Mouse (Mus musculus) megakaryocyte, adult 5-6 weeks (primary cell): Measurements from ENCODE around the gene Pecam1. TPM values are rescaled to one million over a fixed set of nuclear protein-coding genes. Genes with fewer than 3 reads are reported as not detected.
A peak's percentile ranks its signal among the peaks of the same experiment; 100 is the strongest.
"Not testable (repeated sequence)": the region's sequence is repeated elsewhere in the genome, so short reads cannot be mapped to it uniquely, and the experiment has no call there.

Source experiments
- ATAC-seq: 2 replicates; pipeline ENCODE4 v1.8.0; 2016; ENCODE audit warnings: mild to moderate bottlenecking, inconsistent platforms; ENCODE audit not compliant: poor library complexity, severe bottlenecking
- total RNA-seq, 2 experiments: library from RNA; stranded (forward) in 1 of 2; stranded (reverse) in 1 of 2; fragments of 153-499, 151-499 nt in 1 of 2; fragments of 221-1000, 200-1000 nt in 1 of 2; gene quantifications; 2 replicates each; pipeline versions ENCODE4 v1.2.3 to v1.2.4; 2015 to 2017

Pecam1 gene
- total RNA-seq, 2 experiments from 2014 or later, result 22.6 to 26.2 TPM

DNA sequence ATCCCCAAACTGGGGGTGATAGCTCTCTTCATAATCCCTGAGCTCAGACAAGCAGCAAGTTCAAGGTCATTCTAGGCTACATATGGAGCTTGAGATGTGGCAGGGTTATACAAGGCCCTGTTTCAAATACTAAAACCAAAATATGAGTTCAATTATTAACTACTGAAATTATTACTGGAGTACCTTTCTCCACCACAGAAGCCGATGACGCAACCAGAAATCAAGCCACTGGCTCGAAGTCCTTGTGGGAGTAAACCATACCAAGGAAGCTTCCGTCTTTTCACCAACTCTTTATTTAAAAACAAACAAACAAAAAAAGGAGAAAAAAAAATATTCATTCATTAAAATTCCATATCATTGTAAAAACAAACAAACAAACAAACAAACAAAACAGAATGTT, 26.5 kb upstream of the Pecam1 start:
- ATAC-seq, result no peak

DNA sequence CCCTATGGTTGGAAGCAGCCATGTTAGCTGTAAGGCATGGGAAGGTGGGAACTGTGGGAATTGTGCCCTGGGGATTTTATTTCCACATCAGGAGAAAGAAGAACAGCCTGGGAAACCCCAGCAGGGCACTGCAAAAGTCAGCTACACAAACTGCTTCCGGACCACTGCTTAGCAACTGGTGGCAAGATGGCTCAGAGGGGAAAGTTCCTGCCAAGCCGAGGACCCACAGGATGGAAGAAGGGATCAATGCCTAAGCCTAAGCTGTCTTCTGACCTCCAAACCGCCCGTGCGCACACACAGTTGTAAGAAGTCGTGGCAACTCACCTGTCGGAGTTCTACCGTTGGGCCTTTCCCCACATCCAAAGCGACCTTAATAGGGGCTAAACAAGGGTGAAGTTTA, 22.6 kb upstream of the Pecam1 start:
- no peak for ATAC-seq

DNA sequence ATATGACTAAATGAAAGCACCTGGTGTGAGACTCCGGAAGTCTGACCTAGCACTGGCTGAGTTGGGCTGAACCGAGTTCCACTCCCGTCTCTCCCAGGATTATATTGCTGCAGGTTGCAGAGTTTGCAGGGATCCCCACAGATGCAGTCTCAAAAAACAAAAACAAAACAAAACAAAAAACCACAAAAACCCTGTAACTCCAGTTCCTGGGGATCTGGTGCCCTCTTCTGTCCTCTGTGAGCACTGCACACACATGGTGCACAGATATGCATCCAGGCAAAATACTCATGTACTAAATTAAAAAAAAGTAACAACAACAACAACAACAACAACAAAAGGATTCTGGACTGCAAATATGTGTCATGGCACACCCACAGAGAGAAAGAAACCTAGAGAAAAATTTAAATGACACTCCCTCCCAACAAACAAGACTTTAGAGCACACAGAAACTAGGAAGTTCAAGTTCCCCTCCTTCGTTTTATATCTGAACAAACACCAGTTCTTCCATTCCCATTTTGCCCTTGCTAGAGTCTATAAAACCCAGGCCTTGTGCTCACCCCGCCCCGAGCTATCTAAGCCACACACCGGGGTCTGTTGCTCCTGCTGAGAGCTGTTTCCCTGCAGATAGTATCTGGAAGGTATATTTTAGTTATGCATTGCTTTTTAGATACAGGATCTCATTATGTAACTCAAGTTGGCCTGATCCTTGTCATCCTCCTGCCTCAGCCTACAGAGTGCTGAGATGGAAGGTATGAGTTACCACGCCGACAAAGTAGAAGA, 20.0 kb upstream of the Pecam1 start:
- peak; percentile 80 for ATAC-seq

DNA sequence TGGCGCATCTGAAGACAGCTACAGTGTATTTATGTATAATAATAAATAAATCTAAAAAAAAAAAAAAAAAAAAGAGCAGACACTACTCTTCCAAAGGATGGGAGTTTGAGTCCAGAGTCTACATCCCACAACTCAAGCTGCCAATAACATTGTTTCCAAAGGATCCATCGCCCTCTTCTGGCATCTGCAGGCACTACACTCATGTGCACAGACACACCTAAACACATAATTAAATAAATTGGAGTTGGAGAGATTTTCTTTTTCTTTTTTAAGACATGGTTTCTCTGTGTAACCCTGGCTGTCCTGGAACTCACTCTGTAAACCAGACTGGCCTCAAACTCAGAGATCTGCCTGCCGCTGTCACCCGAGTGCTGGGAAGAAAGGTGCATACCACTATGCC, 17.1 kb upstream of the Pecam1 start:
- ATAC-seq, result no peak

DNA sequence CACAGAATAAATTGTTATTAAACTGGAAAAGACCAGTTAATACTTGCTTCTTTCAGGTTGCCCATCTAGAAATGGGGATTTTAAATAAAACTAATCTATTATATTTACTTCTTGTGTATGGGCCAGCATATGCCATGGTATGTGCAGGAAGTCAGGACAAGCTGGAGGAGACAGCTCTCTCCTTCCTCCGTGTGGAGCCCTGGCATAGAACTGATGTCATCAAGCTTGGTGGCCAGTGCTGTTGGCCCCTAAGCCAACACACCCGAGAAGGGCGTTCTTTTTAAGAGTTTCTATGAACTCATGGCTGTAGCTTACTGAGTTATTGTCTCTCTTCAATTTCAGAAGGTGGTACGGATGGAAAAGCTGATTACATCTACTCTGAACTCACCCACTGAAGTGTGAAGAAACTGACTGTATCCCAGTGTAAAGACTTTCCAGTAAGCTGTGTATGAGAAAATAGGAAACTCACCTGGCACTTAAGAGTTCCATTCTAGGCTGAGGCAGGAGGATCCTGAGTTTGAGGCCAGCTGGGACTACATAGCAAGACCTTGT, 16.3 kb upstream of the Pecam1 start:
- no peak for ATAC-seq

DNA sequence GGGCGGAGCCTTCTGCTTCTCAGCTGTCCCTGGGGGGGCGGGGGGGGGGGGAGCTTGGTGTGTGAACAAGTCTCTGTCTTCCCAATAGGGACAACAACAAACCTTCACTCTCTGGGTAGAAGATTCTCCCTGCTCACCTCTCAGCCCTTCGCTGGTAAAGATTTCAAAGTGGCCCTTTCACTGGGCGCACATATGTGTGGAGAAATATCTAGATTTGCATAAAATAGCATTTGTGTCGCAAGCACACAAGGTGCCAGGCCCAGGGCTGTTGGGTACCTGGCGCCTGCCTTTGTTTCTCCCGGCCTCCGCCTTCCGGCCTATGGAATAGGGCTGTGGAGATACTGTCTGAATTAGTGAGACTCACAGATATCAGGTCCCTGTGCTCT, 12.4 kb upstream of the Pecam1 start:
- no peak for ATAC-seq

DNA sequence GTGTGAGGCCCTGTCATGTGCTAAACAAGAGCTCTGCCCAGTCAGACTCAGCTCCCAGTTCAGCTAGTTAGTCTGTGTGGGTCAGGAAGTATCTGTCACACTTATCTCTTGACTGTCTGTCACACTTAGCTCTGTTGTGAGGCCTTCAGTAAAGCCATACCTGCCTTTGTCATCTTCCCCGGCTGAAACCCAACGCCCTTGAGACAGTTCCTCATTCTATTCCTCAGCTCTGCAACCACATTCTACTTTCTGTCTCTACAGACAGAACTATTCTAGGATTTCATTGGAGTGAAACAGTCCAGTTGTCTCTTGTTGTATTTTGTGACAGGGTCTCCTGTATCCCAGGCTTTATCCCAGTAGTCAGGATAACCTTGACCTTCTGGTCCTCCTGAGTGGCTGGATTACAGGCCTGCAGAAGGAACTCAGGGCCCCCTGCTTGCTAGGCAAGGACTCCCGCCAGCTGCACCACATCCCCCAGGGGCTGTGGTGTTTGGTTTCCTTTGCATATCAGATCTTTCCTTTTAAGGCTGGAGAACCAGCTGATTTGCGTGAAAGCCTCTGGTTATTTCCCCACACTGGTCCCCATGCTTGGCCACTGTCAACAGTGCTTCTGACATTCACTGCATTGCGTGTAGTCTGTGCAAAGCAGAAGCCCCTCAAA, 11.8 kb upstream of the Pecam1 start:
- peak; percentile 73 for ATAC-seq

DNA sequence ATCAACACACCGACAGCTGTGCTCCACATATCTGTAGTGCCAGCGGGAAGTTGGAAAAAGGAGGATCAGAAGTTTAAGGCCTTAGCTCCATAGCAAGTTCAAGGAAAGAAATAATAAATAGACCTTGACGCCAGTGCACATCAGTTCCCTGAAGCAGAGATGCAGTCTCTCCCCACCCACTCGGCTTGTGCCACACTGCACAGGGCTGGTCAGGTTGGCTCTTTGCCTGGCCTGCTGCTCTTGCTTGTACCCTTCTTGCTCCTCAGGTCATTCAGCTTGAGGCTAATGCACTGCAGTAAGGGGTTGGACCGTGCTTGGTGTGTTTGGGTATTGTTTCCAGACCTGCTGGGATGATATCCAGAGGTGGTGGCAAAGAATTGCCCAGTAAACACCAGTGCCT, 10.1 kb upstream of the Pecam1 start:
- no peak for ATAC-seq

DNA sequence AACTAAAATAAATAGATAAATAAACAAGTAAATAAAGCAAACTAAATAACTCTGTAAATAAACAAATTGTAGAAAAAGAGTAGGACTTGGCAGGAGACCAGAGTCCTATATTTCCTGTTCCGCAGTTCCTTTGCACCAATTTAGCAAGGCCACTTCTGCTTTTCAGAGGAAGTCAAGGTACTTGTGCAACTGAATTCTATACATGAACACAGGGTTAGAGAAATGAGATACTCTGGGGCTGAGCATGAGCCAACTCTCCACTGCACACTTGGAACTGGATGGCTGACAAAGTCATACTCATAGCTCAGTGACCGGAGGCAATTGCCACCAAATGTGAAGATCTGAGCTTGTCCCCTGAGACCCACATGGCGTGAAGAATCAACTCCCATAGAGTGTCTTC, 8.6 kb upstream of the Pecam1 start:
- peak; percentile 80 for ATAC-seq

DNA sequence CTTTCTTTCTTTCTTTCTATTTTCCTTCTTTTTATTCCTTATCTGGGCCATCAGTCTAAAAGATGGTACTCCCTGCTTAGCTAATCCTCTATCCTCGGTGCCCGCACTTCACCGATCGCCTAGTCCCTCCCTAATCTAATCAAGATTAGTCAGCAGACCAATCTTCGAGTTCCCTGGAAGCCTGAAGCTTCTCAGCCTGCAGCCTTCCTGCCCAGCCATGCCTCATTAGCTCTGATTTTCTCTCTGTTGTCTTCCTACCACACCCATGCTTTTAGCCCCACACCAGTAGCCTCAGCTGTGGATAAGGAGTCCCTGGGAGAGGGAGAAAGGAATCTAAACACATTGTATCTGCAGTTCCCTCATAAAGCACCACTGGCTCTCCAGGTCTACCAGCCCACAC, 5.2 kb upstream of the Pecam1 start:
- no peak for ATAC-seq

DNA sequence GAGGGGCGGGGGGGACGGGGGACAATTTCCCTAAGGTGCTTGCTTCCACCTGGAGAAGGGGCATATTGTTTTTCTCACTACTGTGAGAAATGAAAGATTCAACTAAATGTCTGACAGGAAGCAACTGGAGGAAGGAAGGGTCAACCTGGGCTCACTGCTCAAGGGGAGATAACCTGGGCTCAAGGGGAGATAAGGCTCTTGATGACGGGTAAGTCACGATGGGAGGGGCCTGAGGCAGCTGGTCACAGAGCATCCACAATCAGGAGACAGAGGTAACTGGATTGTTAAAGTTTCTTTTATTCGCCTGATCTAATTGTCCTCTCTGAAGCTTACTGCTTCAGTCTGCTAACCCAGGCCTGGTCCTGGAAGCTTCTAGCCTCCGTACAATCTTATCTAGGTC, 2.9 kb upstream of the Pecam1 start:
- ATAC-seq, result no peak

DNA sequence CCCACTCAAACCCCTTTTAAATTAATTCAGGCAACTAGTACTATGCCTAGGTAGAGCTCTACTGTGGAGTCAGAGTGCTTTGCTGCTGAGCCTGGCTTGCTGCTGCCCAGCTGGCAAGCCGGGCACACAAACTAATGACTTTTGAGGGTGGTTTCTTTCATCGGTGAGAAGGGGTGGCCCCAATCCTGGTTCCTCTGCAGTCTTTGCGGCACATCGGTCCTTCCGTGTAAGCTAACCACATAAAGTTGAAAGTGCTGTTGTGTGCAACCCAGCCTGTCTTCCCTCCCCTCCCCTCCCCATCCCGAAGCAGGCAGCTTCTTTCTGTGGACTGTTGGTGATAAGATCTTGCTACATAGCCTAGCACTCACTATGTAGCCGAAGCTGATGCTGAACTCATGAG, 1.7 kb upstream of the Pecam1 start:
- ATAC-seq, result peak; percentile 87

DNA sequence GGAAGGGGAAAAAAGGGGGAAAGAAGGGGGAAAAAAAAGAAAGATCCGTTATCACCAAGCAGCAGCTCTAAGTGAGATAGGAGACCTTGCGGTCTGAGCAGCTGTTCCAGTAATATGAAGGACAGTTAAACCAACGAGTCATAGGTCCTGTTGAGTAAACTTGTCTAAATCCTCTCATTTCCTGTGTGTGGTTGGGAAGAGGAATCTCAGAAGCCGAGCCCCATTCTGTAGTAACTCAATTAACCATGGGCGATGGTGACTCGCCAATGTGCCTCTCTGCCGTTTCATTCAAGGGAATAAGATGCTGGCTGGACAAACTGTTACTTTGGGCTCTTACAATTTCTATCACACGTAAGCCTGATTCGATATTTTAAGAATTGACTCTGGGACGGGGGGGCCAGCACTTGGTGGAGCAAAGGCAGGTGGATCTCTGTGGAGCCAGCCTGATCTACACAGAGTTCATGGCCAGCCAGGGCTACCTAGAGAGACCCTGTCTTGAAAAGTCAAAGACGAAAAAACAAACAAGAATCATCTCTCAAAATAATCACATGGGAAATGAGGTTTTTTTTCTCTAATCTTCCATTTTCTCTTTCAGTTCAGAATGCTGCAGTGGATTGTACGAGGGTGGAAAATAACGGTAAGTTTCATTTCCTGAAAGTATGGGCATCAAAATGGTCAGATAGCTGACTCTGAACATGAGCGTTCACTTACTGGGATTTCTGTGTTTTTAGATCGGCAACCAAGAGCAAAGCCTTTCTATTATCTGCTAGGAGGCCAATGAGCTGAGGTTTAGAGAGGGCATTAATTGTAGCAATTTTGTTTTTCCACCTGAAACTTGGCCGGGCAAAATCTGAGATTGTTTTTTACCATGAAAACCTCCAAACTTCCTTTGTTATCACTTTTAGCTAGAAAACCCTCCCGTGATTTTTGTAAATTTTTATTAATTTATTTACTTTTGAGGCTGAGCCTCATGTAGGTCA, 901 bp upstream of the Pecam1 start, which contains the start of gene Milr1:
Gene Milr1, plus strand, starts transcription at position 188 of the 980 bp plus-strand sequence.
- ATAC-seq, result peak; percentile 76

DNA sequence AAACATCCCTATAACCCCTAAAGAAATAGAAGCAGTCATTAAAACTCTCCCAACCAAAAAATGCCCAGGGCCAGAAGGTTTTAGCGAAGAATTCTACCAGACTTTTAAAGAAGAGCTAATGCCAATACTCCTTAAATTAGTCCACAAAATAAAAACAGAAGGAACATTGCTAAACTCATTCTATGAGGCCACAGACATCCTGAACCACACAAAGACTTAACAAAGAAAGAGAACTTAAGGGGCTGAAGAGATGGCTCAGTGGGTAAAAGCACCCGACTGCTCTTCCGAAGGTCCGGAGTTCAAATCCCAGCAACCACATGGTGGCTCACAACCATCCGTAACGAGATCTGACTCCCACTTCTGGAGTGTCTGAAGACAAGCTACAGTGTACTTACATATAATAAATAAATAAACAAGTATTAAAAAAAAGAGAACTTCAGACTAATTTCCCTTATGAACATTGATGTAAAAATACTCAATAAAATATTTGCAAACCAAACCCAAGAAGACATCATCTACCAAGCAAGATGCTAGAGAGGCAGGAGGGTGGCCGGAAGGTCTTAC, 789 bp downstream of the Pecam1 start:
- ATAC-seq, result not testable (repeated sequence)

DNA sequence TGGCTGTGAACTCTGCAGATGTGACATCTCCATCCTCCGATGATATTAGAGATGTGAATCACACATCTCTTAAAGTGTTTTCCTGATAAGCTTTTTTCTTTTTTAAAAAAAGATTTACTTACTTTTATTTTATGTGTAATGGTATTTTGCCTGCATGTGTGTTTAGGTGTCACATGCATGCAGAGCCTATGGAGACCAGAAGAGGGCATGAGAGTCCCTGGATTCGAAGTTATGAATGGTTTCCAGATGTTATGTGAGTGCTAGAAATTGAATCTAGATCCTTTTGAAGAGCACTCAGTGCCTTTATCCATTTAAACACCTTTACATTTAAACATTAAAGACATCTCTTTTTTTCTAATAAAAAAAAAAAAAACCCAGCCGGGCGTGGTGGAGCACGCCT, 5.5 kb downstream of the Pecam1 start:
- peak; percentile 60 for ATAC-seq

DNA sequence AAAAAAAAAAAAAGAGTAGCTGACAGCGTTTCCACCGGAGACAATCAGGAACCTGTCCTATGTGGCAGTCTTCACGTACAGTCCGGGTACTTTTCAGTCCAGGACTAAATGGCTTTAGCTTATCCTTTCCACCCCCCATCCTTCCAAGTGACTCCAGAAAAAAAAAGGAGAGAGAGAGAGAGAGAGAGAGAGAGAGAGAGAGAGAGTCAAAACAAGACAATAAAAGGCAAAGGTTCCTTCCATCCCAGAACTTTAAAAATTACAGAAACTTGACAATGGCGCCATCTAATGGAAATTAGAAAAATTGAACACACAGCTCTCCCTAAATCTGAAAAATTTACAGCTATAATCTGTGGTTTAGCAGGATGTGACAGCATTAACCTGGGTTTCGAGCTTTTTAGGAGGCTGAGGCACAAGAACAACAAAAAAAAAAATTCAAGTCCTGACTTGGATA, 8.0 kb downstream of the Pecam1 start:
- ATAC-seq, result peak; percentile 59; the same call in 1 of the 2 replicates

DNA sequence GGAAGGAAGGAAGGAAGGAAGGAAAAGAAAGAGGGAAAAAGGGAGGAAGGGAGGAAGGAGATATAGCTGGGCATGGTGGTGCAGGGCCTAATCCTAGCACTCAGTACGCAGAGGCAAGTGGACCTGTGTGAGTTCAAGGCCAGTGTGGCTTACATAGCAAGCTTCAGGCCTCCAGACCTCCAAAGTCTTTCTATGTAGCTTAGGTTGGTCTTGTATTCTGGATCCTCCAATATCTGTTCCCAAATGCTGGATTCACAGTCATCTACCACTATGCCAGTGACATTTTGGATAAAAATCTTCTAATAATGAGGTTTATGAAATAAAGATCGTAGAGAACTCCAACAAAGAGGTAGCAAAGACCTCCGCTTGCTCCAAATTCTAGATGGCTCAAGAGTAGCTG, 8.6 kb downstream of the Pecam1 start:
- ATAC-seq, result no peak

DNA sequence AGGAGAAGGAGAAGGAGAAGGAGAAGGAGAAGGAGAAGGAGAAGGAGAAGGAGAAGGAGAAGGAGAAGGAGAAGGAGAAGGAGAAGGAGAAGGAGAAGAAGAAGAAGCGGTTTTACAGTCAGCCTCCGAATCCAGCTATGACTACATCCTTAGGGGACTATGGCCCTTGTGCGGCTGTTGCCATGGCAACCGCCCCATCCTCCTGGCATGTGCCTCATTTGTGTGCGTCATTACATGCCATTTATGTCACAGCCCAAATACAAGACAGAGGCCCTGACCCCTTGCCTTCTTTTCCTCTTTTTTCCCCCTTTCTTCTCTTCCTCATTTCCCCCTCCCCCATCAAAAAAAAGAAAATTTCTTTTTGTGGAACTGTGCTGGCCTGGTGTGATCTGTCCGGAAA, 9.2 kb downstream of the Pecam1 start:
- ATAC-seq, result no peak

DNA sequence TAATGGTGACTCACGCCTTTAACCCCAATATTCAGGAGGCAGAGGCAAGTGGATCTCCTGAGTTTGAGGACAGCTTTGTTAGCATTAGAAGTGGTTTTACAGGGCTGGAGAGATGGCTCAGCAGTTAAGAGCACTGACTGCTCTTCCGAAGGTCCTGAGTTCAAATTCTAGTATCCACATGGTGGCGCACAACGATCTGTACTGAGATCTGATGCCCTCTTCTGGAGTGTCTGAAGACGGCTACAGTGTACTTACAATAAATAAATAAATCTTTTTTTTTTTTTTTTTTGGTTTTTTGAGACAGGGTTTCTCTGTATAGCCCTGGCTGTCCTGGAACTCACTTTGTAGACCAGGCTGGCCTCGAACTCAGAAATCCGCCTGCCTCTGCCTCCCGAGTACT, 9.7 kb downstream of the Pecam1 start:
- not testable (repeated sequence) for ATAC-seq

DNA sequence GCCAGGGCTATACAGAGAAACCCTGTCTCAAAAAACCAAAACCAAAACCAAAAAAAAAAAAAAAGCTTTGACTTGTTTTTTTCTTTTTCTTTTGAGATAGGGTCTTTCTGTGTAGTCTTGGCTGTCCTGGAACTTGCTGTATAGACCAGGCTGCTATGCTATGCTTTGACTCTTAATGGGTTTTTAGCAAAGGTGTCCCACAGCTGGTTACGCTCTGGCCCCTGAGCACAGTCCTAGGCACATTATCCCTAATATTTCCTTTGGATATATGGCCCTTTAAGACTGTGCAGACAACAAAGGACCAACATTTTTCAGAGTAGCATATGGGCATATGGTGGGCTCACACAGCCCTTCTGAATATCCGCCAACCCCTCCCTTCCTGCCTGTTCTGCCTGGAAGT, 11.3 kb downstream of the Pecam1 start:
- no peak for ATAC-seq
